Mouse (Mus musculus) c-Kit-positive CD71-negative TER-119-negative erythroid progenitor cells, embryonic 14.5 days (primary cell): ENCODE data around the gene Resp18.

Experiments
- DNase-seq: peaks from one replicate; pipeline ENCODE4 v3.0.0-alpha.2; 2013; ENCODE audit warnings: low read depth

The Resp18 gene

DNA sequence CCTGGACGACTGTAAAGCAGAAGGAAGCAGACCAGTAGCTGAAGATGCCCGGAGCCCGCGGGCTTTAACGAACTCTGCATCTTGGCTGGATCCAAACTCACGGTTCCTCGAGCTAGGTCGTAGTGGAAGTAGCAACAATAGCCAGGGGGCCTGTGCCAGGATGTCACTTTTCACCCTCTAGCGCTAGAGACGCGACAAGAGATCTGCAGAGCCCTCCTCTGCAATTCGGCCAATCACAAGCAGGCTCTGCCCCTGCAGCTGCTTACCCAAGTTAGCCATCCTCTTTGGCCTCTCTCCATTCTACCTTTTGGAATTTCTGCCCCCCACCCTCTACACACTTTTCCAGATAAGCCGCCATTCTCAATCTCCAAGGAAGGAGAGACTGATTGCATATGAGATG, at the start of gene Resp18:
Resp18 (minus strand) TSS at position 188 of the 400 bp plus-strand sequence.
- DNase-seq, result no peak

DNA sequence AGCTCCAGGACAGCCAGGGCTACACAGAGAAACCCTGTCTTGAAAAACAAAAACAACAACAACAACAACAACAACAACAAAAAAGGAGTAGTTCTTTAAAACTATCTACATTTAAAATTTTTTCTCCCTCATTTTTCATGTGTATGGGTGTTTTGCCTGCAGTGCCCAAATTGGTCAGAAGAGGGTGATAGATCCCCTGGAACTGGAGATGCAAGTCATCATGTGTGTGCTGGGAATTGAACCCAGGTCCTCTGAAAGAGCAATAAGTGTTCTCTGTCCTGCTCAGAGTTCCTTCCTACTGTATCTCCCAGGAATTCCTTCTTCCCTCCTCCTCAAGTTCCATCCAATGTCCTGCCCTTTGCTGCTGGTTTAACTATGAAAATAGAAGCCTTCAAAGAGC, 49.2 kb upstream of the Resp18 start:
- no peak for DNase-seq

DNA sequence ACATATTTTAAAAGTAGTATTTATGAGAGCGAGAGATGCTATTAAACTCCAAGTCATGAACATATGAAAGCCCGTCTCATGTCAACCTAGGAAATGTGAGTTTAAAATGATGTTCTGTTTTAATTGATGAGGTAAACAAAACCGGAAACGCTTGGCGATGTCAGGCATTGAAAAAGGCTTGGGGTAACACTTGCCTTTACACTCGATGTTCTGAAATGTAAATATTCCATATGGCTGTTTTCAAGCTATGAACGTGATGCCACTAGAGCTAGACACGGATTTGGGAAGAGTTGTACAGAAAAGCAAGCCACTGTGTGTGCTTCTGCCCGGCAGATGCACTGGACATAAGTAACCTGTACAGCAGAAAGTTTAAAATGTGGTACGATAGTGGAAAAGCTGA, 41.0 kb upstream of the Resp18 start:
- DNase-seq, result no peak

DNA sequence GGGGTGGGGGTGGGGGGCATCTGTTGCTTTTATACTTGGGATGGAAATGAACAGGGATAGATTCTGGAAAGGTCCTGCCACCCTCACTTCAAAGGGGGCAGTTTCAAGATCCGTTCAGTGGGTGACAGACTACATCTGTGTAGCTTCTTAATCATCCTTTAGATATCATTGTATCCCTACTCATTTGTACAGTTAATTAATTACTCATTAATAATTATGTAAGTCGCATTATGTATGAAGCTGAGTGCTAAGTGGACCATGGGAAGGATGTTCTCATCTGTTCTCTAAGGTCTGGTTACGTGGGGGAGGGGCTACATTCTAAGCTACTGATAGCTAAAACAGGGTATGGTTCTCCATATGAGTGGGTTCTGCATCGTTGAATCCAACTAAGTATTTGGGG, 40.5 kb upstream of the Resp18 start:
- no peak for DNase-seq

DNA sequence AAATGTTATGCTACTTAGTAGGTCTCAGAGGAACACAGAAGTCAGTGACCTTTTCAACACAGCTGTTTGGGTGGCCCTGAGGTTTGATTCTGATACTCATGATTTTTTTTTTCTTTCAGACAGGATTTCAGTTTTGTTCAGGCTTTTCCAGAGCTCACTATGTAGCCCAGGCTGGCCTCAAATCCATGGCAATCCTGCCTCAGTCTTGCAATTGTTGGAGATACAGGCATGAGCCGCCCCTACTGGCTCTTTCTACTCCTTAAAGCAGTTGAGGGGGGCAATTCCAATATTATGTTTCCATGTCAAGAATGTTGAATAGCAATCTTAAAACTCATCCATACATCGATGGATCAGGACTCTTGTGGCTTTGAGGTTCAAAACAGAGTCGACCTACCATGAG, 40.1 kb upstream of the Resp18 start:
- no peak for DNase-seq

DNA sequence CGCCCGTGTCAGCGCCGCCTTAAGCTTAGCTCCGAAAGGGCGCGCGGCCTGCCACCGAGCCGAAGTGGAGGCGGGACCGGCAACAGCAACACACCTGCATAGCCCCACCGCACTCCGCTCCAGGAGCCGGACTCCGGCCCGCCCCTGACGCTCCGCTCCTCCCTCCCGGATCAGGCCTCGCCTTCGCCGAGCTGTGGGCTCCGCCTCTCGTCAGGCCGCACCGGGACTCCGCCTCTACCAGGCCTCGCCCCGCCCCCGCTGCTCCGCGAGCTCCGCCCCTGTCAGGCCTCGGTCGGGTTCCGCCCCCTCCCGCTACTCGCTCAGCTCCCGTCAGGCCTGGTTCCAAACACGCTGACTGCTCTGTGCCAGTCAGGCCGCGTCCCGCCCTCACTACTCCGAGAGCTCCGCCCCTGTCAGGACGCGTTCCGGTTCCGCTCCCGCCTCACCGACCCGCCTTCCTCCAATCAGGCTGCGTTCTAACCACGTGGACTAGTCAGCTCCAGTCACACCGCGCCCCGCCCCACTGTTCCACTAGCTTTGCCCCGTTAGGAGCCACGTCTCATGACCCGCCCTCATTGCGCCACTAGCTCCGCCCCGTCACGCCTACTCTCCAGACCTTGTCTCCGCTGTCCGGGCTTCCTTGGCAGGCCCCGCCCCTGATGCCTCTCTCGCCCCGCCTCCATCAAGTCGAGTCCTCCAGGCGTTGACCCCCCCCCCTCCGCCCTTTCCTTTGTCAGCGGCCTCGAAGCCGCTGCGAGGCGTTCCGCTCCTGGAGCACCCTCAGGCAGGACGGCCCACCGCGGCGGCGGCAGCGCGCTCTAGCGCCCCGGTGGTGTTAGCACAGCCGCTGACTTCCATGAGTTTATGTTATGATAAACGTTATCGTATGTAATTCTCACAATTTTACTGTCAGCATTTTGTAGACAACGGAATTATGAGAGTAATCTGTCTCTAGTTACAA, 39.3 kb upstream of the Resp18 start, which contains the start of gene Dnpep:
Dnpep (minus strand) TSS at position 750 of the 961 bp plus-strand sequence.
- DNase-seq, result peak; percentile 100

DNA sequence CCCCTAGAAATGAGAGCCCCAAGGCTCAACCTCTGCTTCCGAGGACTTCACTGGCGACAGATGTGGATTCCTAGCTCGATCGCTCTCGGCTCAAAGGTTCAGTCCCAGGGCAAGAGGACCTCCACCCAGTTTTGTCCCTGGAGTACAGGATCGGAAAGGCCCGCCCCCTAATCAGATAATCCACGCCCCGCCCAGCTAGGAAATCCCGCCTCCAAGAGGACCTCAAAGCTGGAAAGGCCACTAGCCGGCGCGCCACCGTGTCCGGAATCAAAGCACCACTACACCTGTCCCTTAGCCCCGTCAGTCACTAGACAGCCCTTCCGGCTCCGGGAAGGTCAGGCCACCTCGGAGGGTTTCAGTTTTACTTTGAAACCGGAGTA, 38.6 kb upstream of the Resp18 start:
- peak; percentile 74 for DNase-seq

DNA sequence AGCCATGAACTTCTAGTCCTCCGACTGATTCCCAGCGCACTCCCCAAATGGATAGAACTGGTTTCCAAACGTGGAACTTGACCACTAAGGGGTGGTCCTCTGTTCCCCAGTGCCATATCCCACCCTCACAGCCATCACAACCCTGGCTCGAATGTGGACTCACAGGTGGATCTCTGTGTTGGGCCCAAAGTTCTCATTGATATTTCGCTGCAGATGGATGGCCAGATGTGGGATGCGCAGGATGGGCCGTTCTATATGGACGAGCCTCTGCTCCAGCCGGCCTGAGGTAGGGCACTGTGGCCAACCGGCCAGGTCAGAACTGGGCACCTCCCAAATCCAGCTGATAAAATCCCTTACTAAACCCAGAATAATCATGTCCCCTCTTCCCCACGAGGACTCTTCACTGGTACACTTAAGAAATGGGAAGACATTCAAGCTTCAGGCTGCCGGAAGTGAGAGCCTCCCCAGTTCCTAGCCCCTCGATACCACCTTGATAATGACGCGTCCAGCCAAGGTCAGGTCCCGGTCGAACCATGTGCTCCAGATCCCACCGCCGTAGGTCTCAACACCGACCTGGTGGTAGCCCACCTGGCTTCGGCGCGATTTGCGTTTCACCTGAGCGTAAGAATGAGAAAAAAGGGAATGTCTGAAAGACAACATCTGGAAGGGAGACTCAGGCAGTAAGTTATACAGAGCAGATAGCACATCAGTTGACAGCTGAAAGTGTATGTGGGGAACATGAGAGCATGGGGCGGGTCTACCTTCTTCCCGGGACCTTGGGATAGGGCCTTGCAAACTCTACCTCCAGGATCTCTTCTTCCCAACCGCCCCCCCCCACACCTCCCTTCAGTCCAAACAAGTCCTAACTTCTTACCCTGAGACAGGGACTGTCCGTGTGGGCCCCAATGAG, 37.5 kb upstream of the Resp18 start:
- DNase-seq, result no peak

DNA sequence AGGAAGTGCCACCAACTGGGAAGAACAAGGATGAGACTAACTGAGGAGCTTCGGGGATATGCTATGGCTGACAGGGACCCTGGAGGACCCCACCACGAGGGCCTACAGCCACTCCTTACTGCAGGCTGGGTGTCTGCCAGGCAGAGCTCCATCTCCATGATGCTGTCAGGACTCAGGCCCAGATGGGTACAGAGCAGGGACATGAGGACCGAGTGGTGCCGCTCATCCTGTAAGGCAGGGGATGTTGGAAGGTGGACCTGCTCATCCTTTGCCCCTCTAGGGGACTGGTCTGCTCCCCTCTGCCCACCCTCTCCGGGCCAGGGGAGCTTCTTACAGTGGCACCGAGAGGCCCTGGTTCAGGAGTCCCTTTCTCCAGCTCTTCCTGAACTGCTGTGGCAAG, 36.8 kb upstream of the Resp18 start:
- DNase-seq, result no peak

DNA sequence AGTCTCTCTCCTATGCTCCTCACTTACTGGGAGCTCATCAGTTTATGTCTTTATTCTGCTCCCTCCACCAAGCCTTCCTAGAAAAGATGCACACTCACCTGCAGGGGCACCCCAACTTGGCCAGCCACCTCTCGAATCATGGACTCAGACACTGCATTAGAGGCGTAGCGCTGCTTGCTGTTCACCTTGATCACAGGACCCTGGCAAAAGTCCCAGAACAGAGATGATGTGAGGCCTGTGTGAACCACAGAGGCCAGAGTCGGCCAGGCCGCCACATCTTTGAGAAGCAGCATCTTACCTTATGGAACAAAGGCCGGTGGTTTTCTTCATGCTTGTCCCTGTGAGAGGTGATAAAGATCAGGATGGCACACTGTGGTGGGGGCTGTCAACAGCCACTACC, 33.5 kb upstream of the Resp18 start:
- no peak for DNase-seq

DNA sequence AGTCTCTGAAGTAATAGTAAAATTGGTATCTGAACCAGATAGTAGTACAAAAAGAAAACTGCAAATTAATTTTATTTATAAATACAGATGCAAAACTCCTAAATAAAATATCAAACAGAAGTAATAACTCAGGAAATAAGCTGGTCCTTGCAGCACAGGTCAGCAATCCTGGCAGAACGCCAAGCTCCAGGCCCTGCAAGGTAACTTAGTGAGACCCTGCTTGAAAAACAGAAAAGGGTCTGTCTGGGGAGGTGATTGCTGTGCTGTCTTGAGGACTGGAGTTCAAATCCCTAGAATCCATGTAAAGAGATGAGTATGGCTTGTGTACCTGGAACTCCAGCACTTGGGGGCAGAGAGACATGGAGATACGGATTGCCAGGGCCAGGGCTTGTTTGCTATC, 26.4 kb upstream of the Resp18 start:
- no peak for DNase-seq

DNA sequence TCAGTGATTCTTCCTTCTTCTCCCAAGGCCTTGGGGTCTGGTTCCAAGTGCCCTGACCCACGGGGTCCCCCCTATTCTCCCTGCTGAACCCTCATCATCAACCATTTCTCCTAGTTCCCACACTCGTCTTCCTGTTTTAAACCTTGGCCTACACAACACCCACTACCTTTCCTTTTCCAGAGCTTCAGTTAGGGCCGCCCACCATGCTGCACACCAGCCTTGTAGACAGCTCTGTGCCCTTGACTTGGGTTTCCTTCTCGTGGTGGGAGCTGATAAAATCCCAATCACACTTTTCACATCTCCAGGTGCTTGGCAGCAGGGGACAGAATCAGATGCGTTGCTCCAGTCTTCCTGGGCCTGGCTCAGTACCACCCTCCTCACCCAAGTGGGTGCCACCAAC, 16.1 kb upstream of the Resp18 start:
- no peak for DNase-seq

DNA sequence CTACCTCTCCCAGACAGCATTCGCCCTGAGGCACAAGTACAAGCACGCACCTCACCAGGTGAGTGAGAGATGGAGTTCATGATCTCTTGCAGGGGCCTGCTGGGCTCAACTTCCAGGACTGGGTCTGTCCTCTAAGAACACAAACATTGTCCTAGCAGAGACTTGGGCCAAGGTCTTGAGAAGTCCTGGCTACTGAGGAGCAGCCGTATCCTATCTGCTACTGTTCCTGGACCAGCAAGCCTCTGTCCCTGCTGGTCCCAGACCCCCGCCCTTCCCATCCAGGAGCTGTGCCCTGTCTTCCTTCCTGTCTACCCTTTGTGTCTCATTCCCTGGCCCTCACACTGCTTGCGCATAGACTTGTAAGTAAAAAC, 15.1 kb upstream of the Resp18 start:
- DNase-seq, result no peak

DNA sequence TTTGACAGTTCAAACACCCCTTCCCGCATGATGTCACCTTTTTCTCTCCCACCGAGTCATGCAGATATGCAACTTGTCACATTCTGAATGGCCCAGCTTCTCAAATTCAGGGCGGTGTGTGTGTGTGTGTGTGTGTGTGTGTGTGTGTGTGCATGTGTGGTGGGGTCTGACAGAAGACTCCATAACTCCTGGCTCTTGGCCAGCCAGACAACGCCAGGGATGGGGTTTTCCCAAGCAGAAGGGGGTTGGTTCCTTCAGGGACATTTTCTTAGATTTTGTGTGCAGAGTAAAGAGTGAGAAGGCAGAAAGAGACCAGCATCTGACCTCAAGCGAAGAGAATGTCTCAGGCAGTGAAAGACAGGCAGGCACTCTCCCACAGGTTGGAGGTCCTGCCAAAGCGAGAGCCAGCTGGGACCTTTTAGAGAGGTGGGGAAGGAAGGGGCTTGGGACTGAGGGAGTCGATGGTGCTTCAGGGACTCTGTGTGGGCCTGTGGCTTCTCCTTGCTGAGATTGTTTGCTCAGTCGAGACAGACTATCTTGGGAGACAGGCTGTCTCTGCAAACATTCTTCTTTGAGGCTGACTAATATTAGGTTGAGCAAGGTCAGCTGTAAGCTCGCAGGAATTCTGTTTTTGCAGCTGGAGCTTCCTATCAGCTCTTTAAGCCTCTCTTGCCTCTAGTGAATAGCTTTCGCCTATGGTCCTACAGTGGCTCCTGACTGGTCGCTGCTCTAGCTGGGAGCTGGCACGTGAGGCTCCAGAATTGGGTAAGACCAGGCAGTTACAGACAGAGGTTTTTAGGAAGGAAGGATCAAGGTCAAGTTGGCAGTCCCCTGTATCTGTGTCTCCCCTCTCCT, 14.5 kb upstream of the Resp18 start:
- no peak for DNase-seq

DNA sequence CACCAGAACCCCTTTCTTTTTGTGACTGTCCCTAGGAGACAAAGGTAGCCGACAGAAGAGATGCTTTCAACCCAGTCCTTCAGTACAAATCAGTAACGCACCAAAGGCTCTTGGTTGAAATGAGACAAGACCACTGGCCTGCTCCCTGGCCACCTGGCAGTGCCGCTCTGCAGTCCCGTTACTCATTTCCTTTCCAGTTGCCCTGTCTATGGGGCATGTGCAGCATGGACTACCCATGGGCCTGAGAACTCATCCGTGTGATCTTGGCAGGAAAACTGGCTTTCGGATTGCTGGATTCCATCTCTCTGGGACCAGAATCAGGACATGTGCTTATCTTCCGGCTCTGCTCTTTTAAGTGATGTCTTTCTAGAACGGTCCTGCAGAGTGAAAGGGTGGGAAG, 13.1 kb upstream of the Resp18 start:
- no peak for DNase-seq

DNA sequence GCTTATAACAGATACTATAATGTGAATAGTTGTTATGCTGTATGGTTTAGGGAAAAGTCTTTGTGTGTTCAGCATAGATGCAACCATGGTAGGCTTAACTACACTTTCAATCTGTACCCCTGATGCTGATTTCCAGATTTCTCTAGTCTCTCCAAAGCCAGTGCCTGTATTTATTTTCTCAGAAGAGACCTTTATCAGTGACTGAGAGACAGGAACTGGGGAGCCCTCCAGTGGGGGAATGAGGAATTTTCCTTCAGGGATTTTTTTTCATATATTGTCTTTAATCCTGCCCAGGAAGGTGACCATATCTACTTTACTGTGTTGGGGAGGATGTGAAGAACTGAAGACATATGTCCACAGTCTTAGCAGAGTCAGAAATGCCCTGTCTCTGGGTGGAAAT, 12.4 kb upstream of the Resp18 start:
- DNase-seq, result peak; percentile 18

DNA sequence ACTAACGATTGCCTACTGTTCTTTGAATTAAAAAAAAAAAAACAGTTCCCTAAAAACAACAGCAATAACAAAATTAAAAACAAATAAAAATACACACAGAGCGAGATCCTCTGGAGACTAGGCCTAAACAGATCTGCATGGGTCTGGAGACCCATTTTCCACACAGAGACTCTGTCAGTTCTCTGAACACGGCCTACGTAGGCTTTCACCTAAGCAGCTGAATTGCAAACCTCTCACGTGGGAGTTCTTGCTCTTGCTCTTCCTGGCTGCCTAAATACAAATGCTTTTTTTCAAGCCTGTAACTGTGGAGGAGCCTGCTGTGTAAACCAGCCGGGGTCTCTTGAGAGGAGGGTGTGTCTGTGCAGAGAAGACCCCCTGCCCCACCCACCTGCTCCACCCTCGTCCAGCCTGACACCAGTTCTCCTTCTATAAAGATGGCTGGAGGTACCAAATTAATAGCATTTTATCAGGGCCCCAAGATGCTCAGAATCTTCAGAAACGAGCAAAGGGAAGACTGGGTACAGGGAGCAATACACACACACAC, 11.7 kb upstream of the Resp18 start:
- DNase-seq, result no peak

DNA sequence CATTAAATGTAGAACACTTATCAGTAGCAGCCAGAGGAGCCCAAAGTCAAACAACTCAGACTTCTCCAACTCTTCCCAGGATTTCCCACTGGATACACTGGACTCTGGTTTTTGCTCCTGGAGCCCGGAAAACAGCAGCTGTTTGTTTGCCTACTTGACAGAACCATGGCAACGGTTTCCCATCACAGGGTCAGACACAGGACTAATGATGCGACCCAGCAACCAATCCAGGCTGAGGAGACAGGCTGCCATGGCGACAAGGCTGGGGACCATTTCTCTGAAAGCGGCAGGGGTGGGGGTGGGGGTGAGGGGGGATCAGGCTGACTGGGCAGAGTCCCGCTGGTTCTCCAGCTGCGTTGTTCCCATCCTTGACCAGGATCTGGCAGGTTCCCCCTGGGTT, 11.2 kb upstream of the Resp18 start:
- no peak for DNase-seq

DNA sequence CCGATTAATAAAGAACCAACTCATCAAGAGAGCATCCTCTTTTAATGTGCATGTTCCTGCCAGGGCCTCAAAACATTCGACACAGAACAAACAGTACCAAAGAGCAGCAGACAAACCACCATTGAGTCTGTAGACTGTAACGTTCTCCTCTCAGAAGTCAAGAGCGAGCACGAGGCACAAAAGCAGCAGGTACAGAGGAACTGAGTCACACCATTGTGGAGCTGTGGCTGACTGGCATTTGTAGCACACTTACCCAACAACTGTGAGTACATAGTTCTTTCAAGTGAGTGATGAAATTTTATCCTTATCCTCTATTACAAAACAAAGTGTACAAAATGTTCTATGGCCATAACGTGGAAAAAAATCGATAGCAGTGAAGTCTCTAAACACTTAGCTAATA, 6.7 kb upstream of the Resp18 start:
- no peak for DNase-seq

DNA sequence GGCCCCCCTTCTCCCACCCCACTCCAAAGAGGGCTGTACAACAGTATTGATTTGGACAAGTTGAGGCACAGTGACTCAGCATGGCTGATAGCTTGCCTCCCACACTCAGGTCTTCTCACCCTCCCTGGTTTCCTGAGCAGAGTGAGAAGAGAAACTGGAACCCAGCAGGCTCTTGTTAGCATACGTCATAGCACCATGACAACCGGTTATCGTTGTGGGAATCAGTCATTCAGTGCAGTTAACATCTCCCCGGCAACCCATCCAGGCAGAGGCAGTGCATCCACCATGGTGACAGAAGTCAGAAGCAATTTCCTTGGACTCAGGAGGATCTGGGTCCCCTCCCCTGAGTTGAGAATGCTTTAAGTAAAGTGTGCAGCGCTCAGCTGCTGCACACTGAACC, 4.8 kb upstream of the Resp18 start:
- no peak for DNase-seq
